Mouse (Mus musculus) spleen, adult 2 months (tissue): Measurements from ENCODE around the gene Spin1. TPM values are rescaled to one million over a fixed set of nuclear protein-coding genes. Genes with fewer than 3 reads are reported as not detected.

Source experiments
- DNase-seq, 2 experiments: peaks; one replicate each; pipeline versions ENCODE4 v3.0.0 to v3.0.0-alpha.2; 2012 to 2021; ENCODE audit warnings: low spot score in 2 of 2, low read depth in 1 of 2
- H3K27ac ChIP-seq: fragments of 200-500 bp; 2 replicates; pipeline ENCODE4 v1.5.1; 2012; ENCODE audit warnings: low read length, inconsistent platforms; ENCODE audit not compliant: insufficient read depth
- H3K27me3 ChIP-seq: fragments of 200-500 bp; 2 replicates; pipeline ENCODE4 v1.6.1; 2012; ENCODE audit warnings: mild to moderate bottlenecking, moderate library complexity, low read length, inconsistent platforms; ENCODE audit not compliant: control insufficient read depth, insufficient read depth
- H3K36me3 ChIP-seq: fragments of 200-500 bp; 2 replicates; pipeline ENCODE4 v1.6.1; 2012; ENCODE audit warnings: mild to moderate bottlenecking, low read length, inconsistent platforms; ENCODE audit not compliant: control insufficient read depth, insufficient read depth
- H3K4me1 ChIP-seq: fragments of 200-500 bp; 2 replicates; pipeline ENCODE4 v1.6.1; 2011; ENCODE audit warnings: inconsistent platforms; ENCODE audit not compliant: control insufficient read depth, insufficient read depth, insufficient read length
- H3K4me3 ChIP-seq: fragments of 200-500 bp; 2 replicates; pipeline ENCODE4 v1.5.1; 2011; ENCODE audit warnings: mild to moderate bottlenecking, inconsistent platforms; ENCODE audit not compliant: insufficient read depth, insufficient read length; ENCODE audit errors: extremely low read depth
- CTCF ChIP-seq: fragments of 200-500 bp; IDR thresholded peaks from 2 replicates; pipeline ENCODE4 v1.5.1; 2011; ENCODE audit warnings: mild to moderate bottlenecking, inconsistent platforms; ENCODE audit not compliant: insufficient read depth, insufficient read length, insufficient replicate concordance; ENCODE audit errors: extremely low read depth
- POLR2A ChIP-seq: fragments of 200-500 bp; IDR thresholded peaks from 2 replicates; pipeline ENCODE4 v1.6.1; 2011; ENCODE audit warnings: low read depth, low read length, inconsistent platforms
- WGBS: fragments of 180-500 bp; shearing (Covaris S2); methylation state at CpG from one replicate; pipeline ENCODE4 v1.1.7; 2018; 5-methylcytosine and 5-hydroxymethylcytosine counted together
- polyA plus RNA-seq: library from polyadenylated mRNA; depleted of rRNA; stranded (reverse); fragments of >200 nt; gene quantifications from 2 replicates; pipeline ENCODE4 v1.2.3, GENCODE M21; 2012

Gene Spin1
- polyA plus RNA-seq, 1 experiment, result 12.2 TPM

GRCm38 (mm10) chr13:51136315-51136714 lies 35.6 kb downstream of the Spin1 start:
- H3K27ac ChIP-seq, result no peak overlapping the region
- WGBS, result 56% methylated on average over 4 of the region's 4 CpGs
- TF ChIP-seq CTCF (no peak), POLR2A (no peak)
- H3K27me3 ChIP-seq, result no peaks in the 10 kb centered on the region
- no peak for DNase-seq
- peaks cover 9% of the 10 kb centered on the region for H3K36me3 ChIP-seq
- no peak overlapping the region for H3K4me3 ChIP-seq
- H3K4me1 ChIP-seq, result no peaks in the 10 kb centered on the region

DNA sequence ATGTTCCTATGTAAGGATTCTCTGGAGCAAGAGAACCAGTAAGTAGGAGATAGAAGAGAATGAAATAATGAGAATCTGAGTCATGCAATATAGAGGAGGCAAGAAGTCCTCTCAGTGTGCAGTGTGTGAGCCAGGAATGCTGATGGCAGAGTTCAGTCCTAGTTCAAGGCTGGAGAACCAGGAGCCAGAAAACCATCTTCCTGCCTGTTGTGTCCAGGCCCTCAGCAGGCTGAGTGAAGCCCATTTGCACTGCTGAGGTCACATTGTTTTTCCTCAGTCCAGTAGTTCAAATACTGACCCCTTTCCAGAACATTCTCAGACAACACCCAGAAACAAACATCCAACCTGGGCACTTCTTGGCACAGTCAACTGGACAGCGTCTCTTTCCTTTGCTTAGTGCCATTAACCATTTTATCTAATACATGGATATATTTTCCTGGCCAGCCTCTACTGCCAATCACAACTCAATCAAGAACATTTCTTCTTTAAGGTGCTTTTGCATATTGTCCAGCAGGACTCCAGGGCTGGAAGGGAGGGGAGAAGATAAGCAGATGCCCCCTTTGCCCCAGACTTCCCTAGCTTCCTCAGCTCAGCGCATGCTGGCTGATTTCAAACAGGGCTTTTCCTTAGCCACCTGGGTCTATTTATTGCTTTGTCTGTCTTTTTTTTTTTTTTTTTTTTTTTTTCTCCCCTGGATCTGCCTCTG lies 36.5 kb downstream of the Spin1 start:
- no peak overlapping the region; the same call in 1 of the 2 replicates for H3K27ac ChIP-seq
- TF ChIP-seq CTCF, result no peak
- TF ChIP-seq POLR2A, result no peak
- H3K36me3 ChIP-seq, result peaks cover 9% of the 10 kb centered on the region
- H3K27me3 ChIP-seq, result no peaks in the 10 kb centered on the region
- H3K4me1 ChIP-seq, result no peaks in the 10 kb centered on the region
- H3K4me3 ChIP-seq, result no peak overlapping the region
- no peak for DNase-seq
- WGBS, result 83% methylated on average over 2 of the region's 2 CpGs

- H3K36me3 ChIP-seq, result peaks cover 11% of the 10 kb centered on the region
- DNase-seq, result no peak
- H3K27ac ChIP-seq, result no peak overlapping the region
- TF ChIP-seq POLR2A (no peak), CTCF (no peak)
- no peaks in the 10 kb centered on the region for H3K27me3 ChIP-seq
- no peak overlapping the region for H3K4me3 ChIP-seq
- H3K4me1 ChIP-seq, result no peaks in the 10 kb centered on the region
Measured at GRCm38 (mm10) chr13:51137702-51138031, 37.0 kb downstream of the Spin1 start.

GRCm38 (mm10) chr13:51147106-51147505 lies 46.4 kb downstream of the Spin1 start:
- DNase-seq, result no peak
- no peaks in the 10 kb centered on the region for H3K27me3 ChIP-seq
- WGBS, result 82% methylated on average over 1 of the region's 1 CpGs
- no peaks in the 10 kb centered on the region for H3K4me1 ChIP-seq
- no peak overlapping the region for H3K27ac ChIP-seq
- no peak overlapping the region for H3K4me3 ChIP-seq
- H3K36me3 ChIP-seq, result peaks cover 15% of the 10 kb centered on the region
- TF ChIP-seq POLR2A, result no peak
- no peak for TF ChIP-seq CTCF

GRCm38 (mm10) chr13:51152966-51153669 lies 52.4 kb downstream of the Spin1 start:
- H3K27ac ChIP-seq, result no peak overlapping the region
- H3K36me3 ChIP-seq, result peaks cover 9% of the 10 kb centered on the region
- WGBS, result 89% methylated on average over 4 of the region's 4 CpGs
- H3K4me1 ChIP-seq, result no peaks in the 10 kb centered on the region; the same call in 1 of the 2 replicates
- no peak for DNase-seq
- TF ChIP-seq POLR2A (no peak), CTCF (no peak)
- no peak overlapping the region for H3K4me3 ChIP-seq
- H3K27me3 ChIP-seq, result no peaks in the 10 kb centered on the region

DNA sequence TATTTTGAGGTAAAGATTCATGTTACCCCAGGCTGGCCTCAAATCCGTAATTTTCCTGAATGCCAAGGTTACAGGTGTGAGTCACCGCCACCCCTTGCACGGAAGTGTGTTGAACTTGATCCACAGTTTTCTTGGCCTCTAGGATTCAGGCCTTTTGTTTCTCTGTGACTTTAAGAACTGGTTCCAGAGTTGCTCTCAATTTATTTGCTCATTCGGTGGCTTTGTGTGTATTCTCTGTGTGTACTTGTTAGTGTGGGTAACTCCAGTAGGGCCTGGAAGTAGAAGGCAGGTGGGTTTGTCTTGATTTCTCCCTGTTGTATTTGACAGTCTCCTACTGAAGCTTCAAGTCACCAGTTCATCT lies 53.0 kb downstream of the Spin1 start:
- Histone ChIP-seq H3K4me1 (no peaks in the 10 kb centered on the region; the same call in 1 of the 2 replicates), H3K27me3 (no peaks in the 10 kb centered on the region), H3K36me3 (peaks cover 9% of the 10 kb centered on the region), H3K27ac (no peak overlapping the region), H3K4me3 (no peak overlapping the region)
- 89% methylated on average over 4 of the region's 4 CpGs for WGBS
- no peak for DNase-seq
- TF ChIP-seq CTCF, result no peak
- TF ChIP-seq POLR2A, result no peak

- Histone ChIP-seq H3K36me3 (peaks cover 8% of the 10 kb centered on the region), H3K27ac (no peak overlapping the region), H3K4me1 (no peaks in the 10 kb centered on the region; the same call in 1 of the 2 replicates), H3K27me3 (no peaks in the 10 kb centered on the region), H3K4me3 (no peak overlapping the region)
- TF ChIP-seq POLR2A, result no peak
- TF ChIP-seq CTCF, result no peak
- DNase-seq, result no peak
- WGBS, result 92% methylated on average over 15 of the region's 15 CpGs
Measured at GRCm38 (mm10) chr13:51155178-51156013, 54.7 kb downstream of the Spin1 start.
